Mouse (Mus musculus) kidney, adult 2 months (tissue): Measurements from ENCODE around the gene Cox16.

Experiments
- CTCF ChIP-seq: fragments of 200-500 bp; conservative IDR thresholded peaks from 2 replicates; pipeline ENCODE4 v1.5.1; 2011; ENCODE audit warnings: low read depth, mild to moderate bottlenecking, control low read depth, low read length, moderate library complexity, mixed read lengths; ENCODE audit not compliant: insufficient read depth, insufficient read length
- POLR2A ChIP-seq: fragments of 200-500 bp; IDR thresholded peaks from one replicate; pipeline ENCODE4 v1.6.1; 2011; ENCODE audit warnings: low read depth, low read length, control low read depth

DNA sequence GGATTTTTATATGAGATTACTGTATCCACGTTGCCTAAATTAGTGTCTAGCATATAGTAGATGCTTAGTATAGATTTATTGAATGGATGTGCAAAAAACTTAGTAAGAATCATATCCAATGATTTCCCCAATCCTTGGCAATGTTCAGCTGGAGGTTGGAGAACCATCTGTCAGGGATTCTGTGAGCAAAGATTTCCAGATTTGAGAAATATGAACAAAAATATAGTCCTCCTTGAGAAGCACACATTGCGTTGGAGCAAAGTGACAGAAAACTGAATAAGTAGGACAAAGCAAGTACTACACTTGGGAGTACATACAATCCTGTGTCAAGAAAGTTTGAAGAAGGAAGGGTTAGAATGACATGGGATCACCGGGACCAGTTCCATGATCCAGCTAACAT is 160.8 kb downstream of the Cox16 start:
- no peak for TF ChIP-seq CTCF
- TF ChIP-seq POLR2A = no peak
